Mouse (Mus musculus) thymus, postnatal 14 days (tissue): ENCODE results near the gene Eif4a1.

ENCODE experiments used
- DNase-seq: peaks from one replicate; pipeline ENCODE4 v3.0.0; 2021

Gene Eif4a1

DNA sequence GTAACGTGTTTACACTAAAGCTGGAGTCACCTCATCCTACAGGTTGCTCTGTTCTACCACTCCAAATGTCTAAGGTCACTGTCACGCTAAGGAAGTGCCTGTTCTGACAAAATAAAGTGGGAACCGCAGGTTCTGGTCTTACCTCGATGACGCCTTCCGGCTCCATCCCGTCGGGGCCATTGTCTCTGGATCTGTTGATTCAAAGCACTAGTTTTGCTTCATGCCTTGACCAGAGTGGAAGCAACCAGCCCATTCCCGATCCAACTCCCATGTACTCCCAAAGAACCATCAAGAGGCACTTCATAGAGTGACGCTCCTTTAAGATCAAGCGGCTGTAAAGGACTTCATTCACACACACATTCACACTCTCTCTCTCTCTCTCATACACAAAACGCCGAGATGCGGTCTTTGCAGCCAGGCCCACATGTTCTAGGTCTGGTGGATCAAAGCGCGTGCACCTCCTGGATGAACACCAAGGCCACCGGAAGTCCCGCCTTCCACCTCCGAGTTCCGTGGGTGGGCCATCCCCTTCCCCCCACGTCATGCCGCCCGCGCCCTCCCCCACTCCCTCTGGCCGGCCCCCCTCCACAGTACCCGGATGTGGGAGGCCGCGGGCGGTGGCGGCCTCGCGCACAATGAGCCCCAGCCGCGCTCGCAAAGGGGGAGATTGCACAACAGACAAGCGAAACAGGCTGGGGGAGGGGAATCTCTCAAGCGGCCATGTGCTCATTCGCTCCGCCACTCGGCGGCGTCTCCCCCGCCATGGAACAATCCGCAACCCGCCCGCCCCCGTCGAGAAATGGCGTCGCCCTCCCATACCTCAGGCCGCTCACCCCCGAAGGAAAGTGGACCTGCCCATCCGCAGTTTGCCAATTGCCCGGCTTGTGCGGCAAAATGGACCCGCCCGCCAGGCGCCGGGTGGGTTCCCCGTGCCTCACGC is 1.2 kb downstream of the Eif4a1 start:
- DNase-seq: peak; percentile 98

GRCm38 (mm10) chr11:69666665-69667005 is 5.6 kb downstream of the Eif4a1 start:
- DNase-seq: no peak

GRCm38 (mm10) chr11:69665961-69666664 is 6.1 kb downstream of the Eif4a1 start, which contains the start of gene Cd68:
Gene Cd68, minus strand, starts transcription at chr11:69666153.
- DNase-seq: peak; percentile 40

DNA sequence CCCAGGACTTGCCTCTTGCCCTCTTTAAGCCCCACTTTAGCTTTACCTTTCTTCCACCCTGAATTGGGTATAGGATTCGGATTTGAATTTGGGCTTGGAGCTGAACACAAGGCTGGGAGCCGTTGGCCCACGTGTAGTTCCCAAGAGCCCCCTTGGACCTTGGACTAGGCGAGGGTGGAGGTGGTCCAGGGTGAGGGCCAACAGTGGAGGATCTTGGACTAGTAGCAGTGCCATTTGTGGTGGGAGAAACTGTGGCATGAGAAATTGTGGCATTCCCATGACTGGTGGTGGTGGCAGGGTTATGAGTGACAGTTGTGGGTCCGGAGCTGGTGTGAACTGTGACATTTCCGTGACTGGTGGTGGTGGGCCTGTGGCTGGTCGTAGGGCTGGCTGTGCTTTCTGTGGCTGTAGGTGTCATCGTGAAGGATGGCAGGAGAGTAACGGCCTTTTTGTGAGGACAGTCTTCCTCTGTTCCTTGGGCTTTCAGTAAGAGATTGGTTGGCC is 6.7 kb downstream of the Eif4a1 start:
- no peak for DNase-seq

DNA sequence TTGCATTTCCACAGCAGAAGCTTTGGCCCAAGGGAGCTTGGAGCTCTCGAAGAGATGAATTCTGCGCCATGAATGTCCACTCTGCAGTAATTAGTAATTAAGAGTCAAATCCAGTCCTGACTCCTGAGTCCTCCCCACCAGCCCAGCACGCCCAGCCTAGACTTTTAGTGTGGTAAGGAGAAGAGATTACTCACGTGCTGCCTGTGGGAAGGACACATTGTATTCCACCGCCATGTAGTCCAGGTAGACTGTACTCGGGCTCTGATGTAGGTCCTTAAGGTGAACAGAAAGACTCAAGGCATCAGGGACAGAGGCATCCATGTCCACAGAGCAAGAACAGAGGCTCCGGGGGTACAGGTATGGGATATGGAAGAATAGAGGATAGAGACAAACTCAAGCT is 7.4 kb downstream of the Eif4a1 start:
- DNase-seq: no peak

DNA sequence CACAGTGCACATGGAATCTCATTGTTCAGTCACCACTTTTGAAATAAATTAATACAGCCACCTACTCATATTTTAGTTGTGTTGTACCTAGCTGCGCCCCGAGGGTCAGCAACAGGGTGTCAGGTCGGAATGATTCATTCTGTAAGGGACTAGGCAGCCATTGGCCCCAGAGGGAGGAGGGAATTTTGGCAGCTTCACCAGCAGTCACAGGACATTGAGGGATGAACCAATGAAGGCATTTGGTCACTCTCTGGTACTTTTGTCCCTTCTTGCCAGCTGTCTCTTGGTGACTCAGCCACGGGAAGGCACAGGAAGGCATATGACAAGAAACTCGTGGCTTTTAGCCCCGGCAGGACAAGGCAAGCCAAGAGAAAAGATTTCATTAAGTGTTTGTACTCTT is 8.4 kb downstream of the Eif4a1 start:
- DNase-seq: no peak

DNA sequence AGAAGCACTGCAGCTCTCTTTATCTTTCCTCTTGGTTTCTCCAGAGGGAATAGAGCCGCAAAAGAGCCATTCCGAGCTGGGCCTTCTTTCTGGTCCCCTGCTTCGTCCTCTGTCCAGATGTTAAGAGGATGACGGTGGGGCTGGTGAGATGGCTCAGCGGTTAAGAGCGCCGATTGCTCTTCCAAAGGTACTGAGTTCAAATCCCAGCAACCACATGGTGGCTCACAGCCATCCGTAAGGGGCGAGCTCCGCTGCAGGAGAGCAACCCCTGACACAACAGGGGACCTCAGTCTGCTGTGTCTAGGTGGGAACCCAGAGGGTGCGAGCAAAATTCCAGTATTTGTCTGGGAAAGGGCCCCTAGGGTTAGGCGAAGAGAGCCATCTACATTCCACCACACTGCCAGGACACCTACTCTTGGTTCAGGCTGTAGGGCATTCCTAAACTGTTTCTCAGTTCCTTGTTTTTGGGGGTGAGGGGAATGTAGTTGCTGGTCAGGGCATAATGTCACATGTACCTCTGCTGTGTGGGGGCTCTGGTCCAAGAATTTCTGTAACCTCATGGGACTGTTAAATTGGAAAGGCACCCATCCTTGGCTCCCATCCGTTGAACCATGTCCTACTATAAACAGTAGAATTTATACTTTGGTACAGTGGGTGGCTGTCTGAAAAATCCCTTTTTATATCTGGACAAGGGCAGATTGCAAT is 9.1 kb downstream of the Eif4a1 start:
- DNase-seq: no peak

DNA sequence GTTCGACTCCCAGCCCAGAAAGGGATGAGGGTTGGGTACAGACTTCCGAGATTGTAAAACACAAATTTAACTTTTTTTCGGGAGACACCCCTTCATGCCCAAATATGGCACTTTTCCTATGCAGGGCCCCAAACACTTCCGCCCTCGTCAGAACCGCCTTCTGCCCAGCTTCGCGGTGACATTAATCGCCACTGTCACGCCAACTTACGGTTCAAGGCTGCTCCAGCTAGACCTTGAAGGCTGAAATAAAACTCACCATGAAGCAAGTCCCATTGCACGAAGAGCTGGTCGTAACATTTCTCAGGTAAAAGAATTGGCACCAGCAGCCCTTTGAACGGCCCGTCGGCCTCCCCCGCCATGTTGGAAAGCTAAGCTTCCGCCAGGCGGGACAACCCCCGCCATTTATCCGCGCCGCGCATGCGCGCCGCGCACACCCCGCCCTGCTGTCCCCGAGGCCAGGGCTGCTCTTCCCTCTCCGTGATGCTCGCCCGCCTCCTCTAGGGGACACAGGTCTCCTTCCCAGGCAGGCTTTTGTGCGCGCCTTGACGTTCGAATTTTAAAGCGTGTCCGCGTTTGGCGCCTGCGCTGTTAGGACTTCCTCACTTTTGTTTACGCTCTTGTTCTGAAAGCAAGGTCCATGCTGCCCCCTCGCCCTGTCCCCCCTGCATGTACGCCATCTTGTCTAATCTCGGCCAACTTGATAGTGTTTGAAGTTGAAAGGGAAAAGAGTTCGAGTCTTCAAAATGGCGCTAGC is 9.8 kb downstream of the Eif4a1 start, which contains the start of gene Mpdu1:
Gene Mpdu1, minus strand, starts transcription at position 430 of the 754 bp plus-strand sequence.
- peak; percentile 96 for DNase-seq

DNA sequence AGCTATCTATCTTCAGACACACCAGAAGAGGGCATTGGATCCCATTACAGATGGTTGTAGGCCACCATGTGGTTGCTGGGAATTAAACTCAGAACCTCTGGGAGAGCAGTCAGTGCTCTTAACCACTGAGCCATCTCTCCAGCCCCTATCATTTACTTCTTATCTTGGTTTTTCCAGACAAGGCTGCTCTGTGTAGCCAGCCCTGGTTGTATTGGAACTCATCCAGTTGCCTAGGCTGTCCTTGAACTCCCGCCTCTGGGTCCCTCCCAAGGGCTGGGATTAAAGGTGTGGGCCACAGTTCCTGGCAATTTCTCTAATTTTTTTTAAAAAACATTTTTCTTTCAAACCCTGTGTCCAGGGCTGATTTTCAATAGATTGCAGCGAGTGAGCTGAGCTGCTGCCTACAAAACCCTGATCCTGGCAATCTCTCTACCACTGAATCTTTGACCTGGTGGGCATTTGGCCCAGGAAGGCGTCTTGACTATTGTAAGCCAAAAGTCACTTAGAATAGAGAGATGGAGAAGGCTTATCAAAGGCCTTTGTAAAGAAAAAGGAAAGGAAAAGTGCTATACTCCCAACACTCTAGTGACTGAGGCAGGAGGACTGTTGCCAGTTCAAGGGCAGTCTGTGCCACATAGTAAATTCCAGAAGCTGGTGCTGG is 10.9 kb downstream of the Eif4a1 start:
- no peak for DNase-seq

- no peak for DNase-seq
Observed at GRCm38 (mm10) chr11:69657462-69657881, 14.8 kb downstream of the Eif4a1 start.

GRCm38 (mm10) chr11:69656617-69657461 is 15.4 kb downstream of the Eif4a1 start:
- DNase-seq: peak; percentile 67

DNA sequence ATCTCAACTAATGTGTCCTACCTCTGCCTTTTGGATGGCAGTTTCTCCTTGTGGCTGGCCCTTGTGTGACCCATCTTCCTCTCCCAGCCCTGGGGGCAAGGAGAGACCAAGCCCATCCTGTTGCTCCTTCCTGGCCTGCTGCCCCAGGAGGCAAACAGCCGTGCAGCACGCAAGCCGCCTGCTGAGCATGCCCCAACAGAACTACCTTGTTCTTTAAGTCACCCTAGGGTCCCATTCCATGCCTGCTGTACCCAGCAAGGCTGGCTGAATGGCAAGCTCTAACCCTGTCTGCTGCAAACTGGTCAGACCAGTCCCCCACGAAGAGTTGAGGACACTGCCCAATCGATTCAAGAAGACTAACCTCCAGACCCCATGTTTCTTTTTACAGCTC is 16.2 kb downstream of the Eif4a1 start:
- no peak for DNase-seq

DNA sequence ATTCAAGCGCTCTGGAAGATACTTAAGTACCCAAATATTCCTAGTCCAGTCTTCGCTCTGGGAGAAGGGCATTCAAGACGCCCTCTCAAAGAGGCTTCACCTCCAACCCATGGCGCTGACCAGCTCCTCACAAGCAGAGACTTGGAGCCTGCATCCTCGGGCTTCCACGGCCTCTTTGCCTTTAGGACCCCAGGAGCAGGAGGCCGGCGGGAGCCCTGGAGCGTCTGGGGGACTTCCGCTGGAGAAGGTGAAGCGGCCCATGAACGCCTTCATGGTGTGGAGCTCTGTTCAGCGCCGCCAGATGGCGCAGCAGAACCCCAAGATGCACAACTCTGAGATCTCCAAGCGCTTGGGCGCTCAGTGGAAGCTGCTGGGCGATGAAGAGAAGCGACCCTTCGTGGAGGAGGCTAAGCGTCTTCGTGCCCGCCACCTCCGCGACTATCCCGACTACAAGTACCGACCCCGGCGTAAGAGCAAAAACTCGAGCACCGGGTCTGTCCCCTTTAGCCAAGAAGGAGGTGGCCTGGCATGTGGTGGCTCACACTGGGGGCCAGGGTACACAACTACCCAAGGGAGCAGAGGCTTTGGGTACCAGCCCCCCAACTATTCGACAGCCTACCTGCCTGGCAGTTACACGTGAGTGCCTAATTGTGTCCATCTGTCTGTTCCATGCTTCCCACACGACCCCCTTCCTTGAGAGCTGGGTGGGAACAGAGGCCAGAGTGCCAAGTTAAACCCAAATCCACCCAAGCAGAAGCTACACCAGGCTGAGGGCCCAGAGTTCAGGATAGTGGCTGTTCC is 16.8 kb downstream of the Eif4a1 start, which contains the start of gene Sox15:
Gene Sox15, plus strand, starts transcription at position 51 of the 801 bp plus-strand sequence.
- DNase-seq: peak; percentile 47

- DNase-seq: no peak
Observed at GRCm38 (mm10) chr11:69654760-69655159, 17.5 kb downstream of the Eif4a1 start.

DNA sequence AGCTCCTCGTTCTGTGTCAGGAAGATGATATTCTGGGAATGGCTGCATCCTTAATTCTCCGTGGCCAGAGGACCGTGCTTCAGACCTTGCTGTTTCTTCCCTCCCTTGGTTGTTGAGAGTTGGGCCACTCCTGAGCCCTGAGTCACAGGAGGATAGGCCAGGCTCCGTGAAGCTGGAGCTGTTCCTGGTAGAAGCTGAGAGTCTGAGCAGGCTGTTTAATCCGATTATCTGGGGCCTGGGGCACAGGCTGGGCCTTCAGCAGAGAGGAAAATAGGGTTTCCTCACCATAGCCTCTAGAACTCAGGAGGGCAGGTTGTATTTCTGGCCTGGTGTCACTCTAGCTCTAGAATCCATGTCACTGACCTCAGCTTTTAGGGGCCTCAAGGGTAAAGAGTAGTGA is 18.8 kb downstream of the Eif4a1 start:
- DNase-seq: no peak

DNA sequence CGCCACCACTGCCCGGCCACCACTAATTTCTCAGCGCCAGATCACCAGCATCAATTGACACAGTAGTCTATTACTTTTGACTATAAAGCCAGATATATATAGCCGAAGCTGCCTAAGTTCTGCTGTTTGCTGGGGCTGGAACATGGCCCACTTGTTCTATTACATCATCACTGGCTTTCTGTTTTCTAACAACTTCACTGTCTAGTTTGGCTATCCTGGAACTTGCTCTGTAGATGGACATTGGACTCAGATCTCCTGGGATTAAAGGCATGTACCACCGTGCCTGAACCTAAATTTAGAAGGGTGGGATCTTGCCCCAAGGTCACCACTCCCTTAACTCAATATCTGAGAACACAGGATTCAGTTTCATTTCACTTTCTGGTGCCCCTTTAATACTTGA is 26.4 kb downstream of the Eif4a1 start:
- DNase-seq: no peak

DNA sequence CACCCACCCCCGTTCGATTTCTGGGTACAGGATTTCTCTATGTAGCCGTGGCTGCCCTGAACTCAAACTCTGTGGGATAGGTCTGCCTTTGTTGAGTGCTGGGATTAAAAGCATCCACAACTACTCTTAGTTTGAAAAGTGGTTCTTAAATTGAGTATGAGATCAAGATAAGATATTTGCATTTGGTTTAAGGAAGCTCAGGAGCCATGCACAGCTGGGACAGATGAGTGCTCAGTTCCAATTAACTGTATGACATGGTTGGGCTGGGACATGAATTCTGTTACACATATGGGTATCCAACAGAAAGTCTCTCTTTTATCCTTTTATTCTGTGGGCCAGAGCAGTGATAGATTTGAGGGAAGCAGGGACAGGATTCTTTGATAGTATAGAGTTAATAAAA is 36.8 kb downstream of the Eif4a1 start:
- DNase-seq: no peak

DNA sequence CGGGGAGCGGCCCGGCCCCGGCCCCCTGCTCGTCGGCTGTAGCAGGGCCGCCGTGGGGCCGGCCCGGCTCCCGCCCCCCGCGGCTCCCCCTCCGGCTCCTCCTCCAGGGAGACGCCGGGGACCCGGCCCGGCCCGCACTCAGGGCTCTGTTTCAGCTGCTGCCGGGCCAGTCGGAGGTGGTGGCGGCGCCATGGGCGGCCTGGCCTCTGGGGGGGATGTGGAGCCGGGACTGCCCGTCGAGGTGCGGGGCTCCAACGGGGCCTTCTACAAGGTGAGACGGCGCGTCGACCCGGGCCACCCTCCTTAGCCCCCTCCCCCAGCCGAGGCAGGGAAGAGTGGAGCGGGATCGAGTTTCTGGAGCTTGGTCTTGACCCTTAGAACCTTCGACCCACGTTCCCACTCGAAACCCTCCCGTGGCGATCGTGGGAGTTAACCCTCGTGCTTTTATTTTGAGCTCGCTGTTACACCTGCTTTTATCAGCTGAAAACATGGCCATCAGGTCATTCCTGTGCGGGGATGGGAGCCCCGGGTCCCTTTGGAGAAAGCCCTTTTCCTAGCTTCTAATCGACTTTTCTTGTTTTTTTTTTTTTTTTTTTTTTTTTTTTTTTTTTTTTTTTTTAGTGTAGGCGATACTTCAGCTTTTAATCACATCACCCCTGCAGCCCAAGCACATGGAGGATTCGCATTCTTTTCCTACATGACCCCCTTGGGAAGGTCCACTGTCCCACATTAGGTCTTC is 38.9 kb downstream of the Eif4a1 start:
- no peak for DNase-seq
